Mouse (Mus musculus): ENCODE measurements around the gene Vmn1r22.
"Not testable (repeated sequence)": the region's sequence is repeated elsewhere in the genome, so short reads cannot be mapped to it uniquely, and the experiment has no call there.

Vmn1r22 gene

GRCm38 (mm10) chr6:57907928-57908327, at the start of gene Vmn1r22:
Vmn1r22 (minus strand) TSS chr6:57908028.
- DNase-seq: no peak

- no peak for DNase-seq
Observed at GRCm38 (mm10) chr6:57926738-57927137, 18.9 kb upstream of the Vmn1r22 start, which contains the start of gene Vmn1r23. Vmn1r23 (minus strand) TSS chr6:57926838.

GRCm38 (mm10) chr6:57859043-57860042, 48.5 kb downstream of the Vmn1r22 start:
- peak; percentile 44 for DNase-seq

- DNase-seq: not testable (repeated sequence)
Observed at GRCm38 (mm10) chr6:57851177-57851576, 56.7 kb downstream of the Vmn1r22 start.

- DNase-seq: no peak
Observed at GRCm38 (mm10) chr6:57850286-57850685, 57.5 kb downstream of the Vmn1r22 start, which contains the start of gene Vmn1r21. Vmn1r21 (minus strand) TSS chr6:57850343.

Measured in kidney, adult 9 months (tissue).